ENCODE assay signal across 13 mouse cellular contexts in the genomic region with DNA sequence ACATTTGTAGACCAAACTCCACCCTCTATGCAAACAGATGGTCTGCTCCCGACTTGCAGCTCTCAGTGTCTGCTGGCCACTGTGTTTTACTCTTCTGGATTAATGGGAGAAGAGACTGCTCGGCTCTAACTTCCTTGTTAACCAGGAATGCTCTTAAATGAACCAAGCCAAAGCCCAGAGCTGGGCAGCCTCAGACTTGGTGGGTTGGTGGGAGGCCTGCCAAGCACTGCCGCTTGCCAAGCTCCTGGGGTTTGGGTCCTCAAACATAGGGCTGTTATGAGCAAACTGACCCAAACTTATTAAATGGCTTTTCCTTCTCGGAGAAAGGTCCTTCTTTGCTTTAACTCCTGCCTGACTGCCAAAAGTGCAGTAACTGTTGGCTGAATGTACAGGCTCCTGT.
DNase-seq lines count a peak whose midpoint lies in the region; ATAC-seq lines count a peak whose summit lies in the region.
"Had no signal": no experiment of that assay in that cellular context is flagged by ENCODE, and none has a peak within 500 bp of the region (broad histone marks: within the 10 kb centered on the region; RNA-seq: fewer than 3 reads in every experiment).

No protein-coding gene starts in this region.

- H3K4me1 ChIP-seq in limb, embryonic 11.5 days (ENCODE audit: control insufficient read depth, insufficient read depth, low read length), result peaks cover 21% of the 10 kb centered on the region
- no peaks in the 10 kb centered on the region for H3K4me1 ChIP-seq in midbrain, embryonic 13.5 days (replicated peaks)
- H3K4me1 ChIP-seq: liver, embryonic 15.5 days had no signal

- no peaks in the 10 kb centered on the region for H3K36me3 ChIP-seq in limb, embryonic 11.5 days (ENCODE audit: control insufficient read depth, insufficient read depth, low read length)
- H3K36me3 ChIP-seq in midbrain, embryonic 13.5 days, result no peaks in the 10 kb centered on the region
- H3K36me3 ChIP-seq: heart, embryonic 10.5 days; liver, embryonic 15.5 days had no signal

- intact Hi-C loops in left cerebral cortex, postnatal 4 days (cut with DNase I), result no loop called here

- ATAC-seq in limb, embryonic 11.5 days (ENCODE audit: insufficient number of reproducible peaks, low FRiP score, low TSS enrichment, low read depth), result no peak
- no peak for ATAC-seq in midbrain, embryonic 13.5 days

- DNase-seq in cerebellum, postnatal 14 days, result peak; percentile 58 to 64
- no peak for DNase-seq in cerebellum, postnatal 36 days
- peak; percentile 79 for DNase-seq in left cerebral cortex, postnatal 4 days
- no peak for DNase-seq in left cerebral cortex, adult 9 months (ENCODE audit: low spot score in 2 of 2)
- peak; percentile 15 for DNase-seq in R1 (ENCODE audit: low read depth, low spot score)
- DNase-seq in limb, embryonic 11.5 days (ENCODE audit: low spot score), result no peak
- DNase-seq in heart, adult 18-20 months, result no peak
- DNase-seq: B cell, adult 2 months; cerebellum, adult 11 months had no signal

- H3K9me3 ChIP-seq in limb, embryonic 11.5 days (ENCODE audit: control insufficient read depth, low read length), result no peaks in the 10 kb centered on the region
- no peaks in the 10 kb centered on the region for H3K9me3 ChIP-seq in midbrain, embryonic 13.5 days
- H3K9me3 ChIP-seq: liver, embryonic 15.5 days had no signal

- 19% methylated on average over 4 of the region's 4 CpGs for WGBS in limb, embryonic 11.5 days
- 59% methylated on average over 4 of the region's 4 CpGs for WGBS in midbrain, embryonic 13.5 days

- H3K4me2 ChIP-seq in limb, embryonic 11.5 days (ENCODE audit: low read depth, severe bottlenecking), result no peak overlapping the region; the same call in 1 of the 2 replicates
- H3K4me2 ChIP-seq in midbrain, embryonic 13.5 days (replicated peaks), result no peak overlapping the region
- H3K4me2 ChIP-seq: liver, embryonic 15.5 days had no signal

- H3K27me3 ChIP-seq in limb, embryonic 11.5 days (ENCODE audit: control insufficient read depth, insufficient read depth, low read length), result no peaks in the 10 kb centered on the region
- H3K27me3 ChIP-seq in midbrain, embryonic 13.5 days, result no peaks in the 10 kb centered on the region
- H3K27me3 ChIP-seq: liver, embryonic 15.5 days had no signal

- peak overlapping the region; percentile 47; the same call in 1 of the 2 replicates for H3K27ac ChIP-seq in limb, embryonic 11.5 days (replicated peaks; ENCODE audit: low read depth, low read length)
- H3K27ac ChIP-seq in midbrain, embryonic 13.5 days, result no peak overlapping the region
- H3K27ac ChIP-seq: heart, embryonic 10.5 days; liver, embryonic 15.5 days had no signal

- no peak overlapping the region for H3K9ac ChIP-seq in limb, embryonic 11.5 days (ENCODE audit: low read length)
- H3K9ac ChIP-seq in midbrain, embryonic 13.5 days (replicated peaks), result no peak overlapping the region
- H3K9ac ChIP-seq: liver, embryonic 15.5 days had no signal

- H3K4me3 ChIP-seq in limb, embryonic 11.5 days (ENCODE audit: low read depth, low read length), result no peak overlapping the region
- H3K4me3 ChIP-seq in midbrain, embryonic 13.5 days (replicated peaks), result no peak overlapping the region
- H3K4me3 ChIP-seq: heart, embryonic 10.5 days; liver, embryonic 15.5 days; myocyte had no signal

Comparison
In these comparisons a context has a peak if more than half of its experiments do, and no peak if none do; other contexts are left out.
1. DNase-seq: peak in cerebellum, postnatal 14 days (2 of 2), left cerebral cortex, postnatal 4 days (single experiment) and R1 (single experiment); none in cerebellum, postnatal 36 days (0 of 2), left cerebral cortex, adult 9 months (0 of 2), limb, embryonic 11.5 days (single experiment) and heart, adult 18-20 months (0 of 2).